ENCODE assay signal across 25 mouse cellular contexts in genomic region chr7:138149496-138149895, GRCm38 (mm10).
"Had no signal": no experiment of that assay in that cellular context is flagged by ENCODE, and none has a peak within 500 bp of the region (broad histone marks: within the 10 kb centered on the region; RNA-seq: fewer than 3 reads in every experiment).

No protein-coding gene starts in this region.

- H3K9me3 ChIP-seq: heart, embryonic 10.5 days; heart, embryonic 12.5 days; hindbrain, embryonic 10.5 days; hindbrain, embryonic 12.5 days; intestine, embryonic 15.5 days; limb, embryonic 10.5 days; limb, embryonic 12.5 days had no signal

- H3K36me3 ChIP-seq: heart, embryonic 10.5 days; heart, embryonic 12.5 days; hindbrain, embryonic 10.5 days; hindbrain, embryonic 12.5 days; intestine, embryonic 15.5 days; limb, embryonic 10.5 days; limb, embryonic 12.5 days had no signal

- H3K4me2 ChIP-seq: heart, embryonic 12.5 days; hindbrain, embryonic 12.5 days; hindbrain, embryonic 14.5 days; intestine, embryonic 15.5 days; limb, embryonic 12.5 days; liver, embryonic 11.5 days had no signal

- H3K4me1 ChIP-seq: heart, embryonic 10.5 days; heart, embryonic 12.5 days; intestine, embryonic 15.5 days; limb, embryonic 12.5 days had no signal

- H3K27me3 ChIP-seq: heart, embryonic 12.5 days; hindbrain, embryonic 12.5 days; intestine, embryonic 15.5 days; limb, embryonic 12.5 days had no signal

- H3K9ac ChIP-seq: heart, embryonic 12.5 days; hindbrain, embryonic 12.5 days; hindbrain, embryonic 14.5 days; intestine, embryonic 15.5 days; limb, embryonic 12.5 days had no signal

- H3K4me3 ChIP-seq: heart, adult 2 months; heart, embryonic 10.5 days; heart, embryonic 12.5 days; hindbrain, embryonic 10.5 days; hindbrain, embryonic 12.5 days; intestine, embryonic 15.5 days; layer of hippocampus, adult 2 months; left cerebral cortex, adult 2 months; limb, embryonic 10.5 days; limb, embryonic 12.5 days had no signal

- DNase-seq: gastrocnemius, postnatal 14 days; gastrocnemius, postnatal 36 days; heart, adult 2 months; heart, postnatal 10 days; heart, postnatal 4 days; kidney, adult 18-20 months; kidney, adult 8-10 months; kidney, postnatal 10 days; kidney, postnatal 25 days; kidney, postnatal 4 days; liver had no signal

- H3K27ac ChIP-seq: heart, adult 2 months; heart, embryonic 10.5 days; hindbrain, embryonic 10.5 days; hindbrain, embryonic 12.5 days; hindbrain, embryonic 14.5 days; intestine, embryonic 15.5 days; layer of hippocampus, adult 2 months; left cerebral cortex, adult 2 months; limb, embryonic 10.5 days; limb, embryonic 12.5 days had no signal

- ATAC-seq: hindbrain, embryonic 16.5 days; inflammation-experienced regulatory T-cells, adult 6 months; intestine, embryonic 15.5 days; intestine, postnatal 0 days had no signal
